Mouse (Mus musculus): ENCODE results near the gene Ap1m2. TPM values are rescaled to one million over a fixed set of nuclear protein-coding genes. Genes with fewer than 3 reads are reported as not detected.

Ap1m2 gene
- 0.74 TPM for polyA plus RNA-seq (2014; fragmentation: Illumina TruSeq; extraction: RNeasy Lipid Tissue Mini Kit (QIAGEN cat#74804))

DNA sequence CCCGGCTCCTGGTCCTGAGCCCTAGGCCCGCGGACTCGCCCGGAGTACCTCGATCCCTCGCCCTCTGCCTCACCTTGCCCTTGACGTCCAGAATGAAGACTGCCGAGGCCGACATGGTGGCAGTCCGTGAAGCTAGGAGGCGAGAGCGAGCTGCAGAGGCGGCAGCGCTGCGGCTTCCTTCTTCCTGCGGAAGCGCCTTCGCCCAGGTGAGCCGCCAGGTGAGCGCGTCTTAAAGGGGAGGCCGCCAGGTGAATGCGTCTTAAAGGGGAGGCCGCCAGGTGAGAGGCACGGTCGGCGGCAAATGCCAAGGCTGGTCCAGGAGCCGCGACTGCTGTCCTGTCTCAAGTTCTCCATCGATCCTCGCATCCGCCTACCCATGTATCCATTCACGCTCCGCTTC is at the start of gene Ap1m2:
Gene Ap1m2, minus strand, starts transcription at position 204 of the 400 bp plus-strand sequence.

DNA sequence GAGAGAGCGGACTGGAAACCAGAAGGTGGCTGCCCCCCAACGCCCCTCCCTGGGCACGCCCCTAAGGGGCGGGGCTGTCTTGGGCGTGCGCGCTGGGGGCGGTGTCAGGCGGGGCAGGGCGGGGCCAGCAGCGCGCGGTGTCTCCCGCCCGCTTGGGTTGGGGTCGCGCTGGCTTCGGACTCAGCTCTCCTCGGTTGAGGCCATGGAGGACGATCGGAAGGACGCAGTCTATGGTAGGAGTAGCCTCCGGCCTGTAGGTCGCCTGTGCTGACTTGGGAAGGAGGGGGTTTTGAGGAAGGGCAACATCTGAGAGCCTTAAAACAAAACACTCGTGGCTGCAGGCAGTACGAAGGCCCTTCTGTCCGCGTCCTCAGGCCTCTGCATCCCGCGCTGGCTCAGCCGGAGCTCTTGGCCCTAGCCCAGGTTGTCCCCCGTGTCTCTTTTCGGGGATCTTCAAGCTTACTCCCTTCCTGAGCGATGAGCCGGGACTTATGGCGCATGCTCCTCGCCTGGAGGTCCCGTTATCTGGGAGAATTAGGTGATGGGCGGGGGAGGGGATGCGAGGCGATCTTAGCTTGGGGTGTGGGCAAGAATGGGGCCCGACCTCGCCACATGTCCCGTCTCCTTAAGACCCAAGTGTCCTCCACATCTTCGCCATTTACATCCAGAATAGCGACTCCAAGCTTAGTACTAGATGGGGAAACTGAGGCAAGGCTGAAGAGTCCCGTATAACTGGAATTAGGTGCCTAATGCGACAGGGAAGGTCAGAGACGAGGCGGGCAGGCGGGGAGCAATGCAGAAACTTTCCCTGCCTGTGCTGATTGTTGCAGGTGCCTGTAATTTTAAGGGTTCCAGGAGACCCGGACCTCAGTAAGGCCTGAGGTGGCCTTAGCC is 8.7 kb upstream of the Ap1m2 start, which contains the start of gene Slc44a2:
Gene Slc44a2, plus strand, starts transcription at position 80 of the 894 bp plus-strand sequence.

DNA sequence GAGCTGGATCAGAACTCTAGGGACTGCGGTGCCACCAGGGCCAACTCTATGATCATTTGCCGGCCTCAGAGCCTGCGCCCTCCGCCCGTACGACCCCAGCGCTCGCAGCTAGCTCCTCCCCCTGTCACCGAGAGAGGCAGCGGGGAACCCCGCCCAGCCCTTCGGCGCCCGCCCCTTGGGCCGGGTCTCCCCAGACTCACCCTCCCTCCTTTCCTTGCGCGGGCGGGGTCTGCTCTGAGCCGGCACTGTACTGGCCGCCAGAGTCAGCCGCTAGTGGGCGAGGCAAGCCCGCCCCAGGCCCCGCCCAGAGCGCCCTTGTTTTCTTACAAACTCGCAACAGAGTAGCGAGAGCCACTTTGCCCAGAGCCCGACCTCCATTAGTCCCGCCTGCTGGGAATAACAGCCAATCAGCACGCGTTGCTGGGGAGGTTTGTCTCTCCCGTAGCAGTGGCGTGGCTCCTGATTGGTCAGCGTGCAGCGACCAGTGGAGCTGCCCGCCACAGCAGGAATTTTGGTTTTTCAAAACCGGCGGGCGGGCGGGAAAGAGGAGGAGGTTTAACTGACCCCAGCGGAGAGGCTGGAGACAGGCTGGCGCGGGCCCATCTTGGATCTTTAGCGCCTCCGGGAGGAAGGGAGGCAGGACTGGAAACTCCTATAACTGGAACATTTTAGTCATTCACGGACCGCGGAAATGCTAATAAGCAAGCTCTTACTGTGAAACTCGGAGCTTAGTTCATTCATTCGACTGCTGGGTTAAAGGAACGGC is 20.9 kb downstream of the Ap1m2 start, which contains the start of gene Cdkn2d:
Gene Cdkn2d, minus strand, starts transcription at position 386 of the 766 bp plus-strand sequence.

GRCm38 (mm10) chr9:21287571-21288402 is 24.4 kb downstream of the Ap1m2 start, which contains the start of gene Kri1:
Kri1 (minus strand) TSS chr9:21287969.

GRCm38 (mm10) chr9:21265000-21265561 is 47.1 kb downstream of the Ap1m2 start, which contains the start of gene Atg4d:
Atg4d (plus strand) TSS chr9:21265293.

DNA sequence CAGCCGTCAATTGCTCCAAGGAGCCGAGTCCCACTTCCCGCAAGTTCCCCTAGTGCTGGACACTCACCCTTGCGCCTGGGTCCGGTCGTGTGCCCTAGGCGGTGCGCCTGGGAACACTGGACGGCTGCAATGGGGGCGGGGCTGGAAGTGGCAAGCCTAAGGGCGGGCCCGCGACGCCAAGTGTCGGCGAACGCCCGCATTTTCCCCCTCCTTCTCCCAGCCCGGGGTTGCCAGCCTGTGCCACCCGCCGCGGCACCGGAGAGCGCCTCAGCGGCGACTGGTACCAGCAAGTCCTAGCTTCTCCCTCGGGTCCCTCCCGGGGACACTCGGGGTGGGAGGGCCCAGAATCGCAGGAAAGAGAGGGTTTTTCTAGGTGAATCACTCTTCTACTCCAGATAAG is 63.8 kb downstream of the Ap1m2 start, which contains the start of gene S1pr5:
Gene S1pr5, minus strand, starts transcription at position 118 of the 400 bp plus-strand sequence.

Other genes starting within 250 kb of the Ap1m2 start
- gene Zglp1, start 245.2 kb downstream of the Ap1m2 start, polyA plus RNA-seq (2014; fragmentation: Illumina TruSeq; extraction: RNeasy Lipid Tissue Mini Kit (QIAGEN cat#74804)): not detected
- gene Gm49373, start 239.2 kb downstream of the Ap1m2 start, polyA plus RNA-seq (2014; fragmentation: Illumina TruSeq; extraction: RNeasy Lipid Tissue Mini Kit (QIAGEN cat#74804)): not detected
- gene Fdx1l, start 238.7 kb downstream of the Ap1m2 start, polyA plus RNA-seq (2014; fragmentation: Illumina TruSeq; extraction: RNeasy Lipid Tissue Mini Kit (QIAGEN cat#74804)): not detected
- 0.54 TPM for gene Gm38431, start 220.3 kb downstream of the Ap1m2 start, polyA plus RNA-seq (2014; fragmentation: Illumina TruSeq; extraction: RNeasy Lipid Tissue Mini Kit (QIAGEN cat#74804))
- 16.4 TPM for gene Raver1, start 220.3 kb downstream of the Ap1m2 start, polyA plus RNA-seq (2014; fragmentation: Illumina TruSeq; extraction: RNeasy Lipid Tissue Mini Kit (QIAGEN cat#74804))
- 1.4 TPM for gene Tyk2, start 181.1 kb downstream of the Ap1m2 start, polyA plus RNA-seq (2014; fragmentation: Illumina TruSeq; extraction: RNeasy Lipid Tissue Mini Kit (QIAGEN cat#74804))
- gene Cdc37, start 162.4 kb downstream of the Ap1m2 start, polyA plus RNA-seq (2014; fragmentation: Illumina TruSeq; extraction: RNeasy Lipid Tissue Mini Kit (QIAGEN cat#74804)): 11.9 TPM
- 0.60 TPM for gene Pde4a, start 146.6 kb downstream of the Ap1m2 start, polyA plus RNA-seq (2014; fragmentation: Illumina TruSeq; extraction: RNeasy Lipid Tissue Mini Kit (QIAGEN cat#74804))
- 9.5 TPM for gene Keap1, start 73.0 kb downstream of the Ap1m2 start, polyA plus RNA-seq (2014; fragmentation: Illumina TruSeq; extraction: RNeasy Lipid Tissue Mini Kit (QIAGEN cat#74804))
- not detected for gene S1pr5, start 63.9 kb downstream of the Ap1m2 start, polyA plus RNA-seq (2014; fragmentation: Illumina TruSeq; extraction: RNeasy Lipid Tissue Mini Kit (QIAGEN cat#74804))
- 0.80 TPM for gene Atg4d, start 47.0 kb downstream of the Ap1m2 start, polyA plus RNA-seq (2014; fragmentation: Illumina TruSeq; extraction: RNeasy Lipid Tissue Mini Kit (QIAGEN cat#74804))
- gene Kri1, start 24.4 kb downstream of the Ap1m2 start, polyA plus RNA-seq (2014; fragmentation: Illumina TruSeq; extraction: RNeasy Lipid Tissue Mini Kit (QIAGEN cat#74804)): 3.7 TPM
- gene Cdkn2d, start 20.9 kb downstream of the Ap1m2 start, polyA plus RNA-seq (2014; fragmentation: Illumina TruSeq; extraction: RNeasy Lipid Tissue Mini Kit (QIAGEN cat#74804)): 3.8 TPM
- gene Slc44a2, start 8.4 kb upstream of the Ap1m2 start, polyA plus RNA-seq (2014; fragmentation: Illumina TruSeq; extraction: RNeasy Lipid Tissue Mini Kit (QIAGEN cat#74804)): 27.2 TPM
- 48.9 TPM for gene Ilf3, start 55.5 kb upstream of the Ap1m2 start, polyA plus RNA-seq (2014; fragmentation: Illumina TruSeq; extraction: RNeasy Lipid Tissue Mini Kit (QIAGEN cat#74804))
- not detected for gene Qtrt1, start 99.5 kb upstream of the Ap1m2 start, polyA plus RNA-seq (2014; fragmentation: Illumina TruSeq; extraction: RNeasy Lipid Tissue Mini Kit (QIAGEN cat#74804))
- 11.7 TPM for gene Dnm2, start 112.6 kb upstream of the Ap1m2 start, polyA plus RNA-seq (2014; fragmentation: Illumina TruSeq; extraction: RNeasy Lipid Tissue Mini Kit (QIAGEN cat#74804))
- gene Tmed1, start 197.9 kb upstream of the Ap1m2 start, polyA plus RNA-seq (2014; fragmentation: Illumina TruSeq; extraction: RNeasy Lipid Tissue Mini Kit (QIAGEN cat#74804)): 5.1 TPM
- 4.7 TPM for gene AB124611, start 213.8 kb upstream of the Ap1m2 start, polyA plus RNA-seq (2014; fragmentation: Illumina TruSeq; extraction: RNeasy Lipid Tissue Mini Kit (QIAGEN cat#74804))
- gene Carm1, start 234.6 kb upstream of the Ap1m2 start, polyA plus RNA-seq (2014; fragmentation: Illumina TruSeq; extraction: RNeasy Lipid Tissue Mini Kit (QIAGEN cat#74804)): 4.8 TPM